Mouse (Mus musculus): ENCODE results near the gene Heg1. TPM values are rescaled to one million over a fixed set of nuclear protein-coding genes. Genes with fewer than 3 reads are reported as not detected.

Gene Heg1
- 11.5 and 11.7 TPM in 2 replicates for polyA plus RNA-seq (2015; fragmentation: Nextera tagmentation; extraction: Ambion mirVana)

DNA sequence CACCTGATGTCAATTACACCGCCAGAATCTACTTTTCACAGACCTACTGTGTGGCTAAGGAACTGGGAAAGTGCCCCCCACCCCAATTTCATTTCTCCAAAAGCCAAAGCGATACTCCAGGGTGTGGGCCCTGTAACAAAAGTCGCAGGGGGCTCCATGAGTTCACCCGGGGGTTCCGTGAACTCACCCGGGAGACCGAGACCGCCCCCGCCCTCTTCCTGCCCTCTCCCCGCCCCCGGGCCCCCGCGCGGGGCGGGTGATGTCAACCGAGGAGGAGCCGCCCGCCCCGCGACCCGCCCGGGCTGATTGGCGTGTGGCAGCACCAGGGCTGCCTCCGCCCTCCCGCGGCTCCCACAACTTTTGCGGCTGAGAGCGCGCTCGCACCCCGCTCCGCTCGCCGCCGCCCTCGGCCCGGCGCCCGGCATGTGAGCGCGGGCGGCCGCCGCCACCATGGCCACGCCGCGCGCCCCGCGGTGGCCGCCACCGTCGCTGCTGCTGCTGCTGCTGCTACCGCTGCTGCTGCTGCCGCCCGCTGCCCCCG lies at the start of gene Heg1:
Heg1 (plus strand) TSS at position 209 of the 541 bp plus-strand sequence.
- peak within 1 kb of the TSS; percentile 93 for H3K4me2 ChIP-seq
- peaks cover 40% of the 10 kb centered on the region for H3K4me1 ChIP-seq (replicated peaks)
- peak within 1 kb of the TSS; percentile 58 for H3K27ac ChIP-seq (replicated peaks)
- H3K9ac ChIP-seq: peak within 1 kb of the TSS; percentile 74
- 1% methylated on average over 48 of the region's 57 CpGs for WGBS
- H3K9me3 ChIP-seq: no peaks in the 10 kb centered on the region
- no peaks in the 10 kb centered on the region for H3K27me3 ChIP-seq
- H3K4me3 ChIP-seq: peak within 1 kb of the TSS; percentile 64
- no peaks in the 10 kb centered on the region for H3K36me3 ChIP-seq
- peak; percentile 52; the same call in 1 of the 2 replicates for ATAC-seq (ENCODE audit: low FRiP score, low read depth)

DNA sequence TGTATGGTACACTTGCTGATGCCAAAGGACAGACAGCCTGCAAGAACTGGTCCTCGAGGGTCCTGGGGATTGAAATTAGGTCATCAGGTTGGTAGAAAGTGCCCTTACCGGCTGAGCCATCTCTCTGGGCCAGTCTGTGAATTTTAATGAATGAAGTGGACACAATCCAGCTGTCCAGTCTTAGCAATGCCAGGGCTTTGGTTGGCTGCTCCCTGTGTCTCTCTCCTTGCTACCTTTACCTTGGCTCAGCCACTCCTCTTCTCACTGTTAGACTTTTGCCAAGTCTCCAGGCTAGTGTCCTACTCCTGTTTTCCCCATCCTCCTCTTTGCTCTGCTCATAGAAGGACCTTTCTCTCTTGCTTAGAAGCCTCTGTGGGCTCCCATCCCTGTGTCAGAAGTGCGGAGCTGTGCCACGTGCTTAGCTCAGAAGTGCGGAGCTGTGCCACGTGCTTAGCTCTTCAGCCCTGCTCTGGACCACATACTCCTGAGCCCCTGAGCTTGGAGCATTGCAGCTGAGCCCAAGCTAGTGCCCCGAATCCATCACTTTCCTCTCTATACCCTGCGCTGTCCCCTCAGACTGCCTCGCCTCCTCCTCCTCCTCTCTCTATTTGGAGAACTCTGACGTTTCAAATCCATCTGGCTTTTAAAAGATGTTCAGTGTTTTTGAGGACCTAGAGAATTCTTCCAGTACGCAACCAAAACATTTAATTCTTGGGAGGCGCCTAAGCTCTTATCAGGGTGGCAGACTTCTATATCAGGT lies 48.2 kb upstream of the Heg1 start:
- ATAC-seq (ENCODE audit: low FRiP score, low read depth): no peak
- no peaks in the 10 kb centered on the region for H3K36me3 ChIP-seq
- no peak overlapping the region for H3K4me3 ChIP-seq
- no peaks in the 10 kb centered on the region for H3K9me3 ChIP-seq
- 81% methylated on average over 12 of the region's 12 CpGs for WGBS
- H3K27ac ChIP-seq (replicated peaks): no peak overlapping the region
- H3K27me3 ChIP-seq: no peaks in the 10 kb centered on the region
- H3K4me2 ChIP-seq: no peak overlapping the region
- no peak overlapping the region for H3K9ac ChIP-seq
- H3K4me1 ChIP-seq (replicated peaks): no peaks in the 10 kb centered on the region

DNA sequence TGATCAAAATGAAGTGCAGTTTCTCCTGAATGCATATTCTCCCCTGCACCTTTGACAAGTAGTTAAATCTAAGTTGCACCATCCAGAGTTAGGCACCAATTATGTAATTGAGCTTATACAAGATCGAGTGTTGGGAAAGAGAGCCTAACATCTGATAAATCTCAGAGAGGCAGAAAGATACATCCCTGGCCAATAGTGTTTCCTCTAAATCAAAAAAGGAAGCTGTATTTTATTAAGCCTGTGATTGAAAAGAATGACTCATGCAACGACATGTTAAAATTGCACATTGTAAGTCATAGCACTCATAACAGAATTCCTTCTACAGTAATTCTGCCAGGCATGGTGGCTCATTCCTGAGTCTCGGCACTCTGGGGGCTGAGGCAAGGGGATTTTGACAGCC lies 42.4 kb upstream of the Heg1 start:
- no peaks in the 10 kb centered on the region for H3K36me3 ChIP-seq
- no peaks in the 10 kb centered on the region for H3K9me3 ChIP-seq
- no peak for ATAC-seq (ENCODE audit: low FRiP score, low read depth)

DNA sequence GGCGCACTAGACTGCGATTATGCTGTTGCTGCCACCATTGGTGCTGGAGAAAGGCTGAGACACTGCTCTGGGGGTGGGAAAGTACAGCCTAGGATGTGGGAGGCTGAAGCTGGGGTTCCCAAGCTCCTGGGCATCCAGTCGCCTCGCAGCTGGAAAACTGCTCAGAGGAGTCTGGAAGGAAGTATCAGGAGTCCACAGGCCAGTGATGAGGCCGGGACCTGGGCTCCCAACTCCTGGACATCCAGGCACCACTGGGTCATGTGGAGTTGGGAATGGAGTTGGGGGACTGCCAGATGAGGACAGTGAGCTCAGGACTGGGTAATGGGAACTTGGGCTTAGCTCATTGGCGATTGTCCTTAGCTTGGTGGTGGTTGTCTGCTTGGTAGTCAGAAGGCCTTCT lies 31.1 kb upstream of the Heg1 start:
- no peaks in the 10 kb centered on the region for H3K36me3 ChIP-seq
- no peaks in the 10 kb centered on the region for H3K27me3 ChIP-seq
- 92% methylated on average over 6 of the region's 6 CpGs for WGBS
- H3K4me3 ChIP-seq: no peak overlapping the region
- H3K27ac ChIP-seq (replicated peaks): no peak overlapping the region
- ATAC-seq (ENCODE audit: low FRiP score, low read depth): no peak
- no peaks in the 10 kb centered on the region for H3K4me1 ChIP-seq (replicated peaks)
- H3K4me2 ChIP-seq: no peak overlapping the region
- H3K9me3 ChIP-seq: peaks cover 5% of the 10 kb centered on the region; the same call in 1 of the 2 replicates
- H3K9ac ChIP-seq: no peak overlapping the region

More for the DNA sequence above, 42.4 kb upstream of the Heg1 start:
- Histone ChIP-seq H3K4me2 (no peak overlapping the region), H3K27me3 (no peaks in the 10 kb centered on the region), H3K4me3 (no peak overlapping the region), H3K27ac (replicated peaks) (no peak overlapping the region), H3K9ac (no peak overlapping the region), H3K4me1 (replicated peaks) (no peaks in the 10 kb centered on the region)
- WGBS: 80% methylated on average over 3 of the region's 3 CpGs

DNA sequence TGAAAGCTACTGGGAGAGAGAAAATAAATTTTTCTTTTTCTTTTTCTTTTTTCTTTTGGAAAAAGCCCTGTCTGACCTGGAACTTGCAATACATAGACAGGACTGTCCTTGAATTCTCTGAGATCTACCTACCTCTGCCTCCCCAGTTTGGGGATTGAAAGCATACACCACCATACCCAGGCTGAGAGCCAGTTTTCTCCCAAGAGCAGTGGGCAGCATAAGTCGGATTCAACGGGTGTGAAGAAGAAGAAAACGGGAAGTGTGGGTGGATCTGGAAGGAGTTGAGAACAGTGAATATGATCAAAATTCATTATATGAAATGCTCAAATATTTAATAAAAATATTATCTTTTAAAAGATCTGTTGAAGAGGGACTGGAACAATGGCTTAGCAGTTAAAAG lies 28.7 kb upstream of the Heg1 start:
- ATAC-seq (ENCODE audit: low FRiP score, low read depth): no peak
- Histone ChIP-seq H3K9me3 (no peaks in the 10 kb centered on the region), H3K27ac (replicated peaks) (no peak overlapping the region), H3K36me3 (no peaks in the 10 kb centered on the region), H3K9ac (no peak overlapping the region), H3K27me3 (no peaks in the 10 kb centered on the region), H3K4me3 (no peak overlapping the region), H3K4me1 (replicated peaks) (no peaks in the 10 kb centered on the region), H3K4me2 (no peak overlapping the region)
- 98% methylated on average over 3 of the region's 3 CpGs for whole genome bisulfite sequencing

DNA sequence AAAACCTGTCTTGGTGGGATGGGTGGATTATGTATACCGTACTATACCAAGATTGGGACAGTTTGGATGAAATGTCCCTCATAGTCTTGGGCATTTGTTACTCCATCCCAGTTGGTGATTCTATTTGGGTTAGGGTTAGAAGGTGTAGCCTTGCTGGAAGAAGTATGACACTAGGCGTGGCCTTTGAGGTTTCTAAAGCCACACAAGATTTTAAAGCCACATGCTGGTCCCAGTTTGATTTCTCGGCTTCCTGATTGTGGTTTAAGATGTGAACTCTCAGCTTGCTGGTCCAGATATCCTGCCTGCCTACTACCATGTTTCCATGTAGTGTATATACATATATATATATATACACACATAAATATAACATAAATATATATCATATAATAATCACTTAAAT lies 27.0 kb upstream of the Heg1 start:
- WGBS: 90% methylated on average over 3 of the region's 3 CpGs
- H3K36me3 ChIP-seq: no peaks in the 10 kb centered on the region
- no peak overlapping the region for H3K4me3 ChIP-seq
- no peak for ATAC-seq (ENCODE audit: low FRiP score, low read depth)
- H3K4me2 ChIP-seq: no peak overlapping the region
- H3K27me3 ChIP-seq: no peaks in the 10 kb centered on the region
- H3K9ac ChIP-seq: no peak overlapping the region
- no peaks in the 10 kb centered on the region for H3K9me3 ChIP-seq
- H3K4me1 ChIP-seq (replicated peaks): no peaks in the 10 kb centered on the region
- H3K27ac ChIP-seq (replicated peaks): no peak overlapping the region

DNA sequence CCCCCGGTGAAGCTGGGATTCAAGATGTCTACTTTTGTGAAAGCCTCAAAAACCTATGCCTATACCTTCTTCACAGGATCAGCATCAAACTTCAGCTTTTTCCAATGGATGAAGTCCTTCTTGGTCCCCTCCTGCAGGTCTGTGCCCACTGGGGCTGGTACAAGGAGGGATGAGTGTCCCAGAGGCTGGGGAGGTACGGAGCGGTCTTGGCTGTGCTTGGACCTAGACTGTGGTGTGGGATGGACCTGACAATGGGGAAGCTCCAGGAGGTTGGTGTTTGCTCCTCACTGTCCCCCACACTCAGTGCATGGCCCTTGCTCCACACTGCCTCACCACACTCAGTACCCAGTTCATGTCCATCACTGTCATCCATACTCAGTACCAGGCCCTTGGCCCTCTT lies 26.0 kb upstream of the Heg1 start:
- no peak overlapping the region for H3K27ac ChIP-seq (replicated peaks)
- no peaks in the 10 kb centered on the region for H3K9me3 ChIP-seq
- H3K4me1 ChIP-seq (replicated peaks): no peaks in the 10 kb centered on the region
- H3K36me3 ChIP-seq: no peaks in the 10 kb centered on the region
- no peak overlapping the region for H3K4me3 ChIP-seq
- no peak overlapping the region for H3K9ac ChIP-seq
- no peak for ATAC-seq (ENCODE audit: low FRiP score, low read depth)
- 98% methylated on average over 3 of the region's 3 CpGs for WGBS
- H3K4me2 ChIP-seq: no peak overlapping the region
- H3K27me3 ChIP-seq: no peaks in the 10 kb centered on the region

DNA sequence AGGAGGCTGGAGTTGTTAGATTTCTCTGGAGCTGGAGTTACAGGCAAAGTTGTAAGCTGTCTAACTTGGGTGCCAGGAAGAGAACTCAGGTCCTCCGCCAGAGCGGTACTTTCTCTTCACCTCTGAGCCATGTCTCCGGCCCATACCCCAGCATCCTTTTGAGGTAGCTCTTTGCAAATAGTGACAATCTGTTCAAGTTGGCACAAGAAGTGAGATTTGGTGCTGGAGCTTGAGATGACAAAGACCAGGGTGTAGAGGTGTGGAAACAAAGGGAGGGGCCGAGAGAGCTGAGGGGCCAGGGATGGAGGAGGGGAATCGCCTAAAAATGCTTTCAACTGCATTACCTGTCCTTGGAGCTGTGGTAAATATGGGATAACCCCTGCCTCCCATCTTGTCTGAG lies 24.6 kb upstream of the Heg1 start:
- Histone ChIP-seq H3K27me3 (no peaks in the 10 kb centered on the region), H3K4me1 (replicated peaks) (no peaks in the 10 kb centered on the region), H3K4me2 (no peak overlapping the region), H3K9me3 (no peaks in the 10 kb centered on the region), H3K36me3 (no peaks in the 10 kb centered on the region), H3K4me3 (no peak overlapping the region), H3K9ac (no peak overlapping the region), H3K27ac (replicated peaks) (no peak overlapping the region)
- 89% methylated on average over 5 of the region's 5 CpGs for WGBS
- no peak for ATAC-seq (ENCODE audit: low FRiP score, low read depth)

DNA sequence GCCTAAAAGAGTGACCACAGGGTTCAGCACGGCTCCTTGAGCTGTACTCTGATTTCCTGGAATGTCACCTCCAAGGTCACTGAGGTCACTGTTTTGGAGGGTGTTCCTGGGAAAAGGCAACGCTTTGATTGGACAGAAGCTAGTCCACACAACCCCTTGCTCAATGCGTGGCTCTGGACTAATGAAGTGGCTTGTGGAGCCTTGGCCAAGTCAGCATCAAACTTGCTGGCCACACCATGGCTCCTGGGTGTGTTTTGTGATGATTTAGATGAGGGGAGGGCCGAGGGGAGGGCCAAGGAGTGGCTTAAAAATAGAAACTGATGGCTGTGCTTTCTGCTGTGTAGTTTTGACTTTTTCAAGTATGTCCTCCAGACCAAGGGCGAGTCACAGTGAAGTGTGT lies 24.0 kb upstream of the Heg1 start:
- no peaks in the 10 kb centered on the region for H3K9me3 ChIP-seq
- H3K4me1 ChIP-seq (replicated peaks): no peaks in the 10 kb centered on the region
- no peak overlapping the region for H3K4me3 ChIP-seq
- 75% methylated on average over 5 of the region's 5 CpGs for WGBS
- no peak overlapping the region for H3K9ac ChIP-seq
- no peak overlapping the region for H3K27ac ChIP-seq (replicated peaks)
- H3K36me3 ChIP-seq: no peaks in the 10 kb centered on the region
- no peak for ATAC-seq (ENCODE audit: low FRiP score, low read depth)
- H3K27me3 ChIP-seq: no peaks in the 10 kb centered on the region
- H3K4me2 ChIP-seq: no peak overlapping the region

DNA sequence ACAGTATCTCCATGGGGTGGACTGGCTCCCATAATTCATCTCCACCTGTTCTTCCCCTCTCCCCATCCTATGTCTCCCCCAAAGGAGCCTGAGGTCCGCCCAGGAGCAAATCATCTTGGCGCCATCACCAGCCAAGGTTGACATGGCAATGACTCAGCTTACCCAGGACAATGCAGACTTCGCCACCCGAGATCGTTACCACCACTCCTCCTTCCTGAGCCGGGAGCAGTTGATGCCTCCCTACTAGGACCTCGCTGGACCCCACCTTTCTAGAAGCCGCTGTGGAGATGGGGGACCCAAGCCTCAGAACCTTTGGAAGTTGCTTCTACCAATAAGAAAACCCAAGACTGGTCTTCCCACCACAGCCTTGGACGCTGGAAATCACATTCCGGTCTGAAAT lies 21.3 kb upstream of the Heg1 start:
- H3K4me1 ChIP-seq (replicated peaks): no peaks in the 10 kb centered on the region
- no peak overlapping the region for H3K9ac ChIP-seq
- no peak overlapping the region for H3K27ac ChIP-seq (replicated peaks)
- no peak overlapping the region for H3K4me3 ChIP-seq
- no peak overlapping the region for H3K4me2 ChIP-seq
- ATAC-seq (ENCODE audit: low FRiP score, low read depth): no peak
- H3K36me3 ChIP-seq: no peaks in the 10 kb centered on the region
- 96% methylated on average over 10 of the region's 10 CpGs for WGBS
- no peaks in the 10 kb centered on the region for H3K27me3 ChIP-seq
- H3K9me3 ChIP-seq: no peaks in the 10 kb centered on the region

DNA sequence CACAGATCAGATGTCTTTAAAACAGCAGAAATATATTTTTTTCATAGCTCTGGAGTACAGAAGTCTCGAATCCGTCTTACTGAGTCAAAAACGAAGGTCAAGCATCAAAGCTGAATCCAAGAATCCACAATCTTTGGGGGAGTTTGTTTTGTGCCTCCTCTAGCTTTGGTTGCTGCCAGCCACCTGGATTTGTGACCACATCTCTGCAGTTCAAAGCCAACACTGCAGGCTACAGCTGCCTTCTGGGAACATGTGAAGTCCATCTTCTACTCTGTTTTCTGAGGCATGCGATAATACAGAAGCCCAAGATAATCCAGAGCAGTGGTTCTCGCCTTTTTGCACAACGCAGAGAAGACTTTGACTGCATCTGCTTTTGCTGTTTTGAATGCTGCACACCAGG lies 17.9 kb upstream of the Heg1 start:
- ATAC-seq (ENCODE audit: low FRiP score, low read depth): no peak
- WGBS: 90% methylated on average over 6 of the region's 6 CpGs
- no peaks in the 10 kb centered on the region for H3K27me3 ChIP-seq
- H3K9me3 ChIP-seq: no peaks in the 10 kb centered on the region
- no peak overlapping the region for H3K4me3 ChIP-seq
- H3K4me2 ChIP-seq: no peak overlapping the region
- no peak overlapping the region for H3K27ac ChIP-seq (replicated peaks)
- no peaks in the 10 kb centered on the region for H3K4me1 ChIP-seq (replicated peaks)
- no peaks in the 10 kb centered on the region for H3K36me3 ChIP-seq
- H3K9ac ChIP-seq: no peak overlapping the region

DNA sequence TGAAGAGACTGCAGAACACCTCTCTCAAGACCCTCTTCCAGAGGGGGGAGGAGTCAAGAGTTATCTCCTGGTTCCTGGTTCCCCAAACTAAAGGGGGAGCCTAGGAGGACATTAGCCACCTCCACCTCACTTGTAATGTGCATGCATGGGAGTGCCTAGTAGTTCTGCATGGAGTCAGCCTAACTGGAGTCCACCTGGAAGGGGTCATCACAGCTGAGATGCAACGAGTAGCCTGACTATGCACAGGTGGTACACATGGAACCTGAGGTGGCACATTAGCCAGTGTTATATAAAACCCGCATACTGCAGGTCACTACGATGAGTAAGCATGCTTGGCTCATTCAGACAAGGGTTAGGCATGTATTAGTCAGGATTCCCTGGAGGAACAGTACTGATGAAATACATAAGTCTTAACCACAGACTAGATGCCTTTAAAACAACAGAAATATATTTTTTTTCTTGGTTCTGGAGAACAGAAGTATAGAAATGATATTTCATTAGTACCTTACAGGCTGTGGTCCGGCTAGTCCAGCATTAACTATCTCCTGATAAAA lies 17.1 kb upstream of the Heg1 start:
- no peak overlapping the region for H3K9ac ChIP-seq
- H3K36me3 ChIP-seq: no peaks in the 10 kb centered on the region
- no peak overlapping the region for H3K4me3 ChIP-seq
- H3K27me3 ChIP-seq: no peaks in the 10 kb centered on the region
- no peaks in the 10 kb centered on the region for H3K9me3 ChIP-seq
- no peak overlapping the region for H3K27ac ChIP-seq (replicated peaks)
- ATAC-seq (ENCODE audit: low FRiP score, low read depth): no peak
- WGBS: 93% methylated on average over 4 of the region's 4 CpGs
- no peaks in the 10 kb centered on the region for H3K4me1 ChIP-seq (replicated peaks)
- H3K4me2 ChIP-seq: no peak overlapping the region

Data from hindbrain, embryonic 15.5 days (tissue).